Mouse (Mus musculus) lung, adult 18-20 months (tissue): ENCODE results near the gene B3galt1.
A peak's percentile ranks its signal among the peaks of the same experiment; 100 is the strongest.

Experiments used
- DNase-seq, 2 experiments: peaks; one replicate each; pipeline ENCODE4 v3.0.0; 2022; ENCODE audit warnings: mixed read lengths in 2 of 2

Gene B3galt1

GRCm38 (mm10) chr2:67957561-67957960 lies 391.9 kb downstream of the B3galt1 start:
- DNase-seq = no peak

- no peak for DNase-seq
Measured at GRCm38 (mm10) chr2:67960711-67961110, 395.0 kb downstream of the B3galt1 start.

GRCm38 (mm10) chr2:67968812-67969211 lies 403.1 kb downstream of the B3galt1 start:
- DNase-seq = no peak

- no peak for DNase-seq
Measured at GRCm38 (mm10) chr2:67971091-67971490, 405.4 kb downstream of the B3galt1 start.

- no peak for DNase-seq
Measured at GRCm38 (mm10) chr2:67971576-67971975, 405.9 kb downstream of the B3galt1 start.

- DNase-seq = no peak
Measured at GRCm38 (mm10) chr2:67975764-67976163, 410.1 kb downstream of the B3galt1 start.

GRCm38 (mm10) chr2:67976488-67976887 lies 410.8 kb downstream of the B3galt1 start:
- no peak for DNase-seq

GRCm38 (mm10) chr2:67977620-67978262 lies 412.1 kb downstream of the B3galt1 start:
- no peak for DNase-seq

GRCm38 (mm10) chr2:67983563-67983962 lies 417.9 kb downstream of the B3galt1 start:
- no peak for DNase-seq

GRCm38 (mm10) chr2:67985133-67985532 lies 419.5 kb downstream of the B3galt1 start:
- no peak for DNase-seq

- DNase-seq = no peak
Measured at GRCm38 (mm10) chr2:67993421-67993820, 427.8 kb downstream of the B3galt1 start.

- DNase-seq = no peak
Measured at GRCm38 (mm10) chr2:68003091-68003490, 437.4 kb downstream of the B3galt1 start.

- no peak for DNase-seq
Measured at GRCm38 (mm10) chr2:68005210-68005609, 439.5 kb downstream of the B3galt1 start.

- no peak for DNase-seq
Measured at GRCm38 (mm10) chr2:68005711-68006110, 440.0 kb downstream of the B3galt1 start.

GRCm38 (mm10) chr2:68011336-68011735 lies 445.7 kb downstream of the B3galt1 start:
- DNase-seq = no peak

- DNase-seq = no peak
Measured at GRCm38 (mm10) chr2:68020251-68020680, 454.6 kb downstream of the B3galt1 start.

- no peak for DNase-seq
Measured at GRCm38 (mm10) chr2:68021541-68022152, 456.0 kb downstream of the B3galt1 start.

GRCm38 (mm10) chr2:68028811-68029210 lies 463.1 kb downstream of the B3galt1 start:
- DNase-seq = no peak

GRCm38 (mm10) chr2:68034711-68035110 lies 469.0 kb downstream of the B3galt1 start:
- no peak for DNase-seq

- no peak for DNase-seq
Measured at GRCm38 (mm10) chr2:68040752-68041151, 475.1 kb downstream of the B3galt1 start.

- peak in 1 of 2 experiments; percentile 40 for DNase-seq
Measured at GRCm38 (mm10) chr2:68052481-68052880, 486.8 kb downstream of the B3galt1 start.

- no peak for DNase-seq
Measured at GRCm38 (mm10) chr2:68053243-68053642, 487.6 kb downstream of the B3galt1 start.

- DNase-seq = no peak
Measured at GRCm38 (mm10) chr2:68061341-68061740, 495.7 kb downstream of the B3galt1 start.
